Mouse (Mus musculus) testis, adult 2 months (tissue): ENCODE measurements around the gene Gtf2e1.

Experiments
- CTCF ChIP-seq: fragments of 200-500 bp; IDR thresholded peaks from 2 replicates; pipeline ENCODE4 v1.5.1; 2012; ENCODE audit warnings: low read depth, mild to moderate bottlenecking, inconsistent platforms, low read length, moderate library complexity; ENCODE audit not compliant: control insufficient read depth, insufficient read depth, insufficient replicate concordance
- POLR2A ChIP-seq: fragments of 200-500 bp; IDR thresholded peaks from 2 replicates; pipeline ENCODE4 v1.6.1; 2012; ENCODE audit warnings: low read depth, mild to moderate bottlenecking, inconsistent platforms, low read length, moderate library complexity; ENCODE audit not compliant: control insufficient read depth

GRCm38 (mm10) chr16:37562961-37563360 lies 23.4 kb upstream of the Gtf2e1 start:
- TF ChIP-seq POLR2A (no peak), CTCF (no peak)
